Mouse (Mus musculus) thymus, postnatal 36 days (tissue): ENCODE data around the gene Rln1.

ENCODE experiments used
- DNase-seq, 2 experiments: peaks; one replicate each; pipeline ENCODE4 v3.0.0; 2022; ENCODE audit warnings: mixed read lengths in 2 of 2

Rln1 gene

GRCm38 (mm10) chr19:29361468-29362130 lies 27.1 kb upstream of the Rln1 start:
- peak; percentile 84 to 91 for DNase-seq

DNA sequence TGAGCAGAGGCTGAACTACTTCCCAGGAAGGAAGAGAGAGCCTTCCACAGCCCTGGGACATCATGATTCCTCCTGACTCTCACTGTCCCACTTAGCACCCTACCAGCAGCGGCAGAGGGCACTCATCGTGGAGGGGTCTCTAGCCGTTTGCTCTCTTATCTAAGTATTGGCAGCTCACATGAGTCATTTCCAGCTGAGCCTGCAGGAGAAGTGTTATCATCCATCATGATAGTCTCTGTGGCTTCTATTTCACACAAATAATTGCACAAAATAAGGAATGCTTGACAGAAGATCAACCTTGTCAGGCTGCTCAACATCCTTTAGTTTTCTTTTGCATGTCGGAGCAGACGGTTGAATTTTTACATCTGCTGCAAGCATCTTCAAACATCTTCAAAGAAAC lies 25.8 kb upstream of the Rln1 start:
- no peak for DNase-seq

DNA sequence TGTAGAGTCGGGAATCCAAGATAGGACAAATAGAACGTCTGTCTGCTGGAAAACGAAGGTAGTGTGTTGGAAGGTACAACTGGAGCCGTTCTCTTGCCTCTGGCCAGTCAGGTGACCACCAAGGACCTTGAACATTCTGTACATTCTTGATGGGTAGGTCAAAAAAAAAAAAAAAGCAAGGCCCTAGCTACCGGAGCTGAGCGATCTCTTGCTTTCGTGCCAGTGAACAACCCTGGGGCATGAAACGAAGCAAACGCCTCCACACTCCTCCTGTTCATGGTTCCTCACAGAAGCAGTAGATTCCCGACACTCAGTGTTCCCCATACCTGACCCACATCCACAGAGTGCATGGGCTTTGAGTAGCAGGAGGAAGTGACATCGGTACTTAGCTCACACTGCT lies 21.8 kb upstream of the Rln1 start:
- no peak for DNase-seq

GRCm38 (mm10) chr19:29354895-29355877 lies 20.7 kb upstream of the Rln1 start:
- DNase-seq: peak; percentile 87 to 89

DNA sequence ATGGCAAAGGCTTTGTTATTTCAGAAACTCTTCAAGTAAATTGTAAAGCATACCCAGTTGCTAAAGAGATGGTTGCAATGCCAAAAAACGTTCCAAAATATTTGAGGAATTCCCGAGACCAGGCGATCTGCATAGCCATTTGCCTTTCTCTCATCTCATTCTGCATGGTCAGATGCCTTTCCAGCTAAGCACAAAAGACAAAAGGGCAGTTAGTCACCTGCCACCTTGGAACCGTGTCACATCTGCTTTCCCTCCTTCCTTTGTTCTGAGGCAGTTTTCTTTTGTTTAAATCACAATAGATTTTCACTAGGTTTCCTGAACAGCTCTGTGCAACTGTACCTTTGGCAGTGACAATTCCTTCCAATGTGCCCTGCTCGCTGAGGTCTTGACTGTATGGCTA lies 16.5 kb upstream of the Rln1 start:
- DNase-seq: no peak

DNA sequence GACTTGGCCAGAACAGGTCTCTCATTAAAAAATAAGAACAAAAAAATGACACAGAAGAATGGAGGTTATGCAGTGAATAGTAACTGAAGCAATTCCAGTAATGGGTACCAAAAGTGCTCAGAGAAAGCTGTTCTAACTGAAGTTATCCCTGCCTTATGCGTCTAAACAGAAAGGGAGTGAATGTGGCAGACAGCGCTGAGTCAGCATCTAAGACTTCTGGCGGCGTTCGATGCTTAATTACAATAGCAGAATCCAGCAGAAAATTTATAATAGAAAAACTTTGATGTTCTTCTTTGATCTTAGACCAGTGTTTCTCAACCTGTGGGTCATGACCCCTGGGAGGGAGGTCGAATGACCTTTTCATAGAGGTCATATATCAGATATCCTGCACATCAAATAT lies 11.2 kb upstream of the Rln1 start:
- DNase-seq: no peak

DNA sequence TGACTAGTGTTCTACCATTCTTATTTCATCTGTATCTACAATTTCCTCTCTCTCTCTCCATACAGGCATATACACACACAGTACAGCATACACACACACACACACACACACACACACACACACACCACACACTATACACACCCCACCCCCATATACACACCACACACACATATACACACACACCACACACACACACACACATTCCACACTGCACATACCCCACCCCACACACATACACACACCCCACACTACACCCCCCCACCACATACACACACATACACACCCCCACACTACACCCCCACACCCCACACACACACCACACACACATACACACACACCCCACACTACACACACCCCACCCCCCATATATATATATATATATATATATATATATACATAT lies 10.4 kb upstream of the Rln1 start:
- DNase-seq: no peak

- DNase-seq: no peak
Observed at GRCm38 (mm10) chr19:29342281-29342680, 7.8 kb upstream of the Rln1 start.

DNA sequence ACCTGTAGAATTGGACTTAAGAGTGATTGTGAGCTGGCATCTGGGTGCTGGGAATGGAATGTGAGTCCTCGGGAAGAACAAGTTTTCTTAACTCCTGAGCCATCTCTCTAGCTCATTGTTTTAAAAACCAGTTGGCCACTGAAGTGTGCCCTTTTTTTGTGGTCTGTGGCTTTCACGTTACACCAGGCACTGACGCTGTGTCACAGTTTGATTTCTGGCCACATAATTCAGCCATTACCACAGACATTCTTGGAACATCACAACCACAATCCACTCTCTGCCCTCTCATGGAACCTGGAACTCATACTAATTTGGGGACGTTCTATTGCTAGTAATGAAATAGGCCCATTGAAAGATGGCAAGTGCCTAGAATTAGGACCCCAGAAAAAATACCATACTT lies 6.6 kb upstream of the Rln1 start:
- DNase-seq: no peak

DNA sequence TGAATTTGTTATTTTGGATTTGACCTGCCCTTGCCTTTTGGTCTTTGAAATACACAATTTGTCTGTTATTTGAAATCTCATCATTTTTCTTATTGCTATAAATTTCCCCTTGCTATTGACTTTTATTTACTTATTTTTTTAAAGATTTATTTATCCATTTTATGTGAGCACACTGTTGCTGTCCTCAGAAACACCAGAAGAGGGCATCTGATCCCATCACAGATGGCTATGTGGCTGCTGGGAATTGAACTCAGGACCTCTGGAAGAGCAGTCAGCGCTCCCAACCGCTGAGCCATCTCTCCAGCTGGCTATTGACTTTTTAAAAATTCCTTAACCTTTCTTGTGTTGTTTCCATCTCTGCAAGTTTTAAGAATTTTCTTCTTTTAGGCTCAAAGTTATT lies 2.2 kb upstream of the Rln1 start:
- no peak for DNase-seq

DNA sequence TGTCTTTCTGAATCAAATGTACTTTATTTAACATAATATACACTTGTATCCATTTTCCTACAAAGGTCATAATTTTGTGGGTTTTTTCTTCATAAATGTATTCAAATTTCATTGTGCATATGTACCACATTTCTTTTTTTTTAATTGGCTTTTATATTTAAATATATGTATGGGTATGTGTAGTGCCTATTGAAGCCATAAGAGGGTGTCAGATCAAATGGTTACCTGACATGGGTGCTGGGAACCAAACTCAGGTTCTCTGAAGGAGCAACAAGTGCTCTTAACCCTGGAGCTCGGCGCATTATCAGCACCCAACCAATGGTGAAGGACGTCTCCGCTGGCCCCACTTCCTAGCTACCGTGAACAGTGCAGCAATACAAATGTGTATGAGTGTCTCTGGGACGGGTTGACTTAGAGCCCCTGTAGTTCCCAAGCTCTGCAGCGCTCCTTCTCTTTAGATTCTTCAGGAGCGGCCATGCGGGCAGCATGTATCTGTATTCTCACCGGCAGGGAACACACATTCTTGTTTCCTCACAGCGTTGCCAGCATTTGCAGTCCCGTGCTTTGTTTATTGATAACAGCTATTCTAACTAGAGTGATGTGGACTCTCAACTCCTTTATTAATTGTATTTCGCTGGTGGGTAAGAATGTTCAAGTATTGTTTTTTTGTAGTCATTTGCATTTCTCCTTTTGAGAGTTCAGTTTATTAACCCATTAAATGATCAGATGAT lies 7.5 kb downstream of the Rln1 start:
- DNase-seq: no peak

DNA sequence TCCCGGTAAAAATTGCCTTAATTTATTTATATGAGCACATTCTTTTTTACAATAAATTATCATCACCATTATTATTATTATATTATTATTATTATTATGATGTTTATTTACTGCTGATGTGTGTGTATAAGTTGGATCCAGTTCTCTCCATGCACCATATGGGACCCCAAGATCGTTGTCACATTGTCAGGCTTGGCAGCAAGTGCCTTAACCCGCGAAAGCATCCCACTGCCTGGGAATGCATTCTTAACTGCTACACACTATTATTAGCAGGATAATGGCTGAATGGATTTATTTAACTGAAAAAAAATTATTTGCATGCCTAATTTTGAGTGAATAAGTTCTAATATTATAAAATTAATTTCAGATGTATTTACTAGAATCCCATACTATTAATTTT lies 8.1 kb downstream of the Rln1 start:
- DNase-seq: no peak

DNA sequence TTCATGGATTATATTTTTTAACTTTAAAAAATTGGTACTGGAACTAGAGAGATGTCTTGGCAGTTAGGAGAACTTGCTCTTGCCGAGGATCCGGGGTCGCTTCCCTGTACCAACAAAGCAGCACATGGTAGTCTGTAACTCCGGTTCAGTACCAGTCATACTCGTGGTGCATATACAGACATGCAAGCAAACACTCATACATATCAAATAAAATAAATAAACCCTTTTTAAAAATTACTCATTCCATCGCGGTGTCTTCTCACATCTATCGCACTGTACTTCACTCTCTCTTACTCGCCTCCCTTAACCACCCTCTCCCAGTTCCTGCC lies 8.7 kb downstream of the Rln1 start:
- no peak for DNase-seq

DNA sequence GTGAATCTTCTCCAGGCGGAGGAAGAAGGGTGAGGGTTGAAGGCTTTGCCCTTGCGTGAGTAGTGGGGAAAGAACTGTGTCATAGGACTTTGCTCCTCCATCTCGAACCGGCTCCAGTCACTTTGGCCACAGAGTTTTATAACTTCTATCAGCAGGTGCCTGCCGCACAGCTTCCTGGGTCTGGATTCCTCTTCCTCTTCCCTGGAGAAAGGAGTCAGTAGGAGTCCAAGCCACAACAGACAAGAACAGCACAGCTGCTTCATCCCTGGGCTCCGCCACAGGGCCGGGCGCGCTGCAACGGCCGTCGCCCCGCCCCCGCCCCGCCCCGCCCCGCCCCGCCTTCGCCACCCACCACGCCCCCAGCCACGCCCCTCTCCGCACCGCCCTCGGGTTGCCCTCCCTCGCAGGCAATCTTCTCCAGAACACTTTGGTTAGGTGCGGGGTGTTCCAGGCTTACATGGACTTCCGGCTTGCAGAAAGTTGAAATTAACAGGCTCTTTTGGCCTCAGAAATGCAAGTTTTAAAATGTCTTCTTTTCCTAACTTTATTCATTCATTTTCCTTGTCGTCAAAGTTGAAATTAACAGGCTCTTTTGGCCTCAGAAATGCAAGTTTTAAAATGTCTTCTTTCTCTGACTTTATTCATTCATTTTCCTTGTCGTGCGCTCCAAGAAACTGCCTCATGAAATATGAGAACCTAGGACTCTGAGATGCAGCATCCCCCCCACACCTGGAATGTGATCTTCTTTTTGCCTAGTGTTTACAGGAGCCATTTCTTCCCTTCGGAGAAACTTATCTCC lies 9.2 kb downstream of the Rln1 start, which contains the start of gene Insl6:
Gene Insl6, minus strand, starts transcription at position 304 of the 799 bp plus-strand sequence.
- peak; percentile 74 to 75 for DNase-seq

DNA sequence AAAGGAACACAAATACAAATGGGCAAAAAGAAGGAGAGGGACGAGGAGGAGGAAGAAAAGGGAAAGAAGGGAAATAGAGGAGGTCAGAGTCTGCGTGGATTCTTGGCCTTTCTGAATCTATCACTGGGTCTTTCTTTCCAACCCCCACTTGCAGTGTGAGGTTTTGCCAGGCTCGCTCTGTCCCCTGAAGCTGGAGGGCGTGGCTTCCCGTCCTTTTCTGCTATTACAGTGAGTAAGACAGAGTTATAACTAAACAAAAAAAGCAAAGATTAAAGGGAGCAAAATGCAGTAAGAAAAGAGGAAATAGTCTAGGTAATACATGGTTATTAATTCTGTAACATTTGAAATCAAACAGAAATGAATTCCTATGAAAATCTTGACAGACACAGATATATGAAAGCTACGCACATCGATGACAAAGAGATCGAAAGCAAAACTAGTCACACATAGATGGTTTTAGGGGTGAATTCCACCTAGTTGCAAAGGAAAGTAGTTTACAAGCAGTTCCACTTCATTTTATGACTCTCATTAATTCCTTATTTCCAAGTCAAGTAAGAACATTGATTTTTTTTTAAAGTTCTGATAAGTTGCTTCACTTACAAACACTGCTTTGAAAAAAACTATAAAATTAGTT lies 10.9 kb downstream of the Rln1 start:
- DNase-seq: peak; percentile 22 to 29

- DNase-seq: no peak
Observed at GRCm38 (mm10) chr19:29312661-29313060, 21.8 kb downstream of the Rln1 start.

GRCm38 (mm10) chr19:29311791-29312190 lies 22.7 kb downstream of the Rln1 start:
- no peak for DNase-seq

- no peak for DNase-seq
Observed at GRCm38 (mm10) chr19:29308832-29309231, 25.6 kb downstream of the Rln1 start.

DNA sequence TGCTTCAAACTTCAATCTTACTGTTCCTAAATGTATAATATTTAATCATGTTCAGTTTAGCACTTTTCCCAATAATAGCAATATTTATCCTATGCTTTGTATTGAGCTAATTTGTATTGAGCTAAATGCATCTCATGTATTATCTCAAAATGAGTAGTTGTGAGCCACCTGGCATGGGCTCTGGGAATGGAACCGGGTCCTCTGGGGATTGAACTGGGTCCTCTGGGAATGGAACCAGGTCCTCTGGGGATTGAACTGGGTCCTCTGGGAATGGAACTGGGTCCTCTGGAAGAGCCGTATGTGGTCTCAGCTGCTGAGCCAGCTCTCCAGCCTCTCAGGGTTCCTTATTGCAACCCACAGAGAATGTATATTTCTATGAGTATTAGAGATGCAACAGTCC lies 32.4 kb downstream of the Rln1 start:
- no peak for DNase-seq

DNA sequence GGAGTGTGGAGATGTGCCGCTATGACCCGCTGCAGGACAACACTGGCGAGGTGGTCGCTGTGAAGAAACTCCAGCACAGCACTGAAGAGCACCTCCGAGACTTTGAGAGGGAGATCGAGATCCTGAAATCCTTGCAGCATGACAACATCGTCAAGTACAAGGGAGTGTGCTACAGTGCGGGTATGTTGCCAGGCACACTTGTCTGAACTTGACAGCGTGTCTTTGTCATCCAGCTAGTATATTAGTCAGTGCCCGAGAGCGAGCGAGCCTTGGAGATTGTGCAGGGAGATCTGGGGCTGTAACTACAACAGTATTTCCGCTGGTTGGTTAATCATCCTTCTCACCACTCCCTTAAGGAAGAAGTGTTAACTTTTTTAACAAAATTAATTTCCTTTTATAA lies 33.6 kb downstream of the Rln1 start:
- DNase-seq: no peak

DNA sequence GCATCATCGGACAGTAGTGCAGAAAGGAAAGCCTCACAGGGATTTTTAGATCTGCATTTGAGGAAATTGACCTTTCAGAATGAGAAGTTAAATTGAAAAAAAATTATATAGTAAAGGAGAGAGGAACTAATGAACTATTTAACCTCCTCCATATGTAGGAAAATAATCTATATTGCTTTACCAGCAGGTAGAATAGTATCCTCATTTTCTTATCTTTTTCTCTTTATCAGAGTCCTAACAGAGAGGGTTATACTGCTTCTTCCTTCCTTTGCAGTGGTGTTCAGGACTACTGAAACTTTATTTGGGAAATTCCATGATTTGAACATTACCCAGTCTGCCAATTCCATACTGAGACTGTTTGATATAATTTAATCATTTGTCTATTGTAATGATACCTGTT lies 37.1 kb downstream of the Rln1 start:
- no peak for DNase-seq

DNA sequence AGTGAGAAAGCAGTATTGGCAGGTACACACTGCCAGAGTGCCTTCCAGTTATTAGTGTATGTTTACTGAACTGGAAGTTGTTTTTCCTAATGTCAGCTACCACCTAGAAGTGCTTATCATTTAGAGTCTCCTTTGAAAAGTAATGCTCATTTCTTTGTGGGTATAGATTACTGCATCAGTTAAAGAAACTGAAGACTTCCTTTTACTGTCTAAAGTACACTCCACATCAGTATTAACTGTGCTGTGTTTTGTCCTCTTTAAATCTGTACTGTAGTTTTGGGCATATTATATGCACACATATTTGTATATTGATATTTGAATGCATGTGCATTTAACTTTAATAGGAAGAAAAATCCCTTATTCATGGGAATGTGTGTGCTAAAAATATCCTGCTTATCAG lies 38.3 kb downstream of the Rln1 start:
- DNase-seq: no peak
